Mouse (Mus musculus) small intestine, adult 2 months (tissue): ENCODE data around the gene Bdh1.

Source experiments
- CTCF ChIP-seq: fragments of 200-500 bp; IDR thresholded peaks from 2 replicates; pipeline ENCODE4 v1.5.1; 2012; ENCODE audit warnings: low read depth, mild to moderate bottlenecking, control low read depth, inconsistent platforms, low read length, moderate library complexity, mixed read lengths; ENCODE audit not compliant: insufficient replicate concordance, insufficient read length; ENCODE audit errors: extremely low read depth
- POLR2A ChIP-seq: fragments of 200-500 bp; IDR thresholded peaks from 2 replicates; pipeline ENCODE4 v1.6.1; 2012; ENCODE audit warnings: low read depth, mild to moderate bottlenecking, control low read depth, inconsistent platforms, low read length, moderate library complexity

- peak; percentile 40; the same call in 1 of the 2 replicates for TF ChIP-seq CTCF
- no peak for TF ChIP-seq POLR2A
These were observed 17.0 kb upstream of the Bdh1 start for GRCm38 (mm10) chr16:31405040-31405439.
